Comparison of ENCODE assay signal across 25 mouse cellular contexts in the genomic region with DNA sequence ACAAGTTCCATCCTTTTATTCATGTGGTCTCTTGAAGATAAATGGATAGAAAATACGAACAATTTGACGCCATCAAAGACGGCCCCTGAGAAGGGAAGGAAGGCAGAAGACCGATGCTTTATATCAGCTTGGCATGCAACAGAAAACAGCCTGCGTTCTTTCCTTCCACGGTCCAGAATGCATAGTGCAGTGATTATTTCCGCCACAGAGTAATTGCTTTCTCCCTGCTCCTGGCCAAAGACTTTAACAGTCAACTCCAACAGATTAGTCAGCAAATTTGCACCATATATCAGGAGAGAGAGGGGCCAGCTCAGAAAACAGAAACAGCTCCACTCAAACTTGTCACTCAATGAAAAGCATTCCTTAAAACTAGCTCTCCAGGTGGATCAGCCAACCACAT. TPM values are rescaled to one million over a fixed set of nuclear protein-coding genes. Genes with fewer than 3 reads are reported as not detected.
DNase-seq lines count a peak whose midpoint lies in the region; ATAC-seq lines count a peak whose summit lies in the region.
"Had no signal": no experiment of that assay in that cellular context is flagged by ENCODE, and none has a peak within 500 bp of the region (broad histone marks: within the 10 kb centered on the region; RNA-seq: fewer than 3 reads in every experiment).

No protein-coding gene starts in this region.

- no peaks in the 10 kb centered on the region for H3K9me3 ChIP-seq in kidney, embryonic 16.5 days (ENCODE audit: low read length)
- no peaks in the 10 kb centered on the region for H3K9me3 ChIP-seq in neural tube, embryonic 12.5 days
- H3K9me3 ChIP-seq in neural tube, embryonic 15.5 days (replicated peaks) = no peaks in the 10 kb centered on the region
- H3K9me3 ChIP-seq: embryonic facial prominence, embryonic 15.5 days; G1E; hindbrain, embryonic 10.5 days; liver, embryonic 13.5 days had no signal

- no peaks in the 10 kb centered on the region for H3K4me1 ChIP-seq in kidney, embryonic 16.5 days (ENCODE audit: insufficient read depth, low read length)
- H3K4me1 ChIP-seq in neural tube, embryonic 12.5 days = no peaks in the 10 kb centered on the region
- 0 out of 2 replicates have a peak, but pooled peaks cover 3% of the 10 kb centered on the region for H3K4me1 ChIP-seq in neural tube, embryonic 15.5 days
- H3K4me1 ChIP-seq: hindbrain, embryonic 10.5 days; liver, embryonic 13.5 days; megakaryocyte, embryonic 14.5 days had no signal

- no peak overlapping the region for H3K9ac ChIP-seq in kidney, embryonic 16.5 days (replicated peaks; ENCODE audit: low read length)
- H3K9ac ChIP-seq in neural tube, embryonic 12.5 days = no peak overlapping the region
- H3K9ac ChIP-seq in neural tube, embryonic 15.5 days (replicated peaks) = no peak overlapping the region
- H3K9ac ChIP-seq: embryonic facial prominence, embryonic 15.5 days; liver, embryonic 13.5 days had no signal

- H3K4me2 ChIP-seq in kidney, embryonic 16.5 days (replicated peaks; ENCODE audit: low read depth, low read length) = 0 out of 2 replicates have a peak overlapping the region, but pooled peaks have one; percentile 5
- H3K4me2 ChIP-seq in neural tube, embryonic 12.5 days (replicated peaks) = no peak overlapping the region
- peak overlapping the region; percentile 29 for H3K4me2 ChIP-seq in neural tube, embryonic 15.5 days
- H3K4me2 ChIP-seq: embryonic facial prominence, embryonic 15.5 days; liver, embryonic 13.5 days had no signal

- no peak overlapping the region for H3K4me3 ChIP-seq in kidney, embryonic 16.5 days (ENCODE audit: low read length)
- H3K4me3 ChIP-seq in neural tube, embryonic 12.5 days = no peak overlapping the region
- no peak overlapping the region for H3K4me3 ChIP-seq in neural tube, embryonic 15.5 days (replicated peaks)
- H3K4me3 ChIP-seq: embryonic facial prominence, embryonic 15.5 days; gastrocnemius, adult 2 months; hindbrain, embryonic 10.5 days; liver, embryonic 13.5 days; megakaryocyte, embryonic 14.5 days had no signal

- ATAC-seq in kidney, embryonic 16.5 days (ENCODE audit: low FRiP score, low TSS enrichment) = no peak
- ATAC-seq in neural tube, embryonic 12.5 days (ENCODE audit: low FRiP score, low read depth) = 0 out of 2 replicates have a peak, but pooled peaks have one; percentile 25
- no peak for ATAC-seq in neural tube, embryonic 15.5 days (ENCODE audit: low FRiP score)
- ATAC-seq: forebrain, embryonic 14.5 days; Patski had no signal

- H3K27me3 ChIP-seq in kidney, embryonic 16.5 days (ENCODE audit: insufficient read depth, low read length) = no peaks in the 10 kb centered on the region
- no peaks in the 10 kb centered on the region for H3K27me3 ChIP-seq in neural tube, embryonic 12.5 days (replicated peaks)
- H3K27me3 ChIP-seq in neural tube, embryonic 15.5 days (replicated peaks) = no peaks in the 10 kb centered on the region
- H3K27me3 ChIP-seq: CH12.LX; embryonic facial prominence, embryonic 15.5 days; liver, embryonic 13.5 days had no signal

- H3K27ac ChIP-seq in kidney, embryonic 16.5 days (ENCODE audit: low read length) = no peak overlapping the region
- no peak overlapping the region for H3K27ac ChIP-seq in neural tube, embryonic 12.5 days
- H3K27ac ChIP-seq in neural tube, embryonic 15.5 days (replicated peaks) = no peak overlapping the region
- H3K27ac ChIP-seq: embryonic facial prominence, embryonic 15.5 days; gastrocnemius, adult 2 months; hindbrain, embryonic 10.5 days; liver, embryonic 13.5 days had no signal

- no peak for DNase-seq in kidney, adult 9 months
- DNase-seq in neural tube, embryonic 10.5 days (ENCODE audit: extremely low spot score, low spot score) = no peak
- DNase-seq in testis, postnatal 10 days (ENCODE audit: low spot score) = no peak
- DNase-seq in cerebellum, adult 8-10 months = no peak
- DNase-seq: adrenal gland, postnatal 36 days; B cell, adult 2 months; cerebellum, postnatal 25 days; gastrocnemius, adult 2 months; heart, postnatal 10 days; layer of hippocampus, adult 9-11 months; liver, embryonic 13.5 days; lung, adult 2 months; midbrain, embryonic 14.5 days; right cerebral cortex, adult 18-20 months; thymus, postnatal 36 days had no signal

- 54% methylated on average over 7 of the region's 7 CpGs for WGBS in kidney, embryonic 16.5 days
- WGBS in neural tube, embryonic 12.5 days = 62% methylated on average over 7 of the region's 7 CpGs
- 51% methylated on average over 7 of the region's 7 CpGs for WGBS in neural tube, embryonic 15.5 days

- H3K36me3 ChIP-seq in kidney, embryonic 16.5 days (ENCODE audit: insufficient read depth, low read length) = no peaks in the 10 kb centered on the region
- no peaks in the 10 kb centered on the region for H3K36me3 ChIP-seq in neural tube, embryonic 12.5 days
- no peaks in the 10 kb centered on the region for H3K36me3 ChIP-seq in neural tube, embryonic 15.5 days
- H3K36me3 ChIP-seq: embryonic facial prominence, embryonic 15.5 days; G1E; hindbrain, embryonic 10.5 days; liver, embryonic 13.5 days had no signal

RNA-seq across cellular contexts. Expression of a gene that starts 59.9 kb away (rescaled TPM):
- 28.3 and 32.1 TPM in 2 replicates for polyA plus RNA-seq in kidney, embryonic 16.5 days (2015; fragmentation: Nextera tagmentation; extraction: Ambion mirVana)
- 27.4 and 32.0 TPM in 2 replicates for polyA plus RNA-seq in neural tube, embryonic 12.5 days (2016; fragmentation: Nextera tagmentation; extraction: Ambion mirVana)
- 16.2 and 16.8 TPM in 2 replicates for polyA plus RNA-seq in neural tube, embryonic 15.5 days (2015; fragmentation: Nextera tagmentation; extraction: Ambion mirVana)
